Mouse (Mus musculus) thymus, postnatal 14 days (tissue): ENCODE measurements at regions not wholly inside any gene's neighbourhood (a gene's known extent, or its start where the extent isn't known, plus 50 kb on each side); places are given as distances from the start of the nearest gene placed in this dataset.

Experiments used
- DNase-seq: peaks from one replicate; pipeline ENCODE4 v3.0.0; 2021

DNA sequence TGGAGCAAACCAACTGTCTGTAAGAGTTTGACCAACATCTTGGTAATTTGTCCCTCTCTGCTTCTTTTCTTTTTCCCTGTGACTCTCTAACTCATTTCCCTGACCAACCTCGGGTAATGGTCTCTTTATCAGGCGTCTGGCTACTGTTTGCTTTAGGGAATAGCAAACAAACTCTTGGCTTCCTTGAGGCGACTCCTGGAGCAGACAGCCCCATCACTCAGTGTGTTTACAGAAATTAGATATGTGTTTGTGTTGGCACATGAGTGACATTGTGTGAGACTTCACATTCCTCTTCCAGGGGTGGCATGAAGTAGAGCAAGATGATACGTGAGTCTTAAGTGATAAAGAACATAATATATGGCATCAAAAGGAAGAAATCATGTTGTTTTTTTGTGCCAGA is 195.7 kb upstream of the Hhip start:
- DNase-seq: no peak

DNA sequence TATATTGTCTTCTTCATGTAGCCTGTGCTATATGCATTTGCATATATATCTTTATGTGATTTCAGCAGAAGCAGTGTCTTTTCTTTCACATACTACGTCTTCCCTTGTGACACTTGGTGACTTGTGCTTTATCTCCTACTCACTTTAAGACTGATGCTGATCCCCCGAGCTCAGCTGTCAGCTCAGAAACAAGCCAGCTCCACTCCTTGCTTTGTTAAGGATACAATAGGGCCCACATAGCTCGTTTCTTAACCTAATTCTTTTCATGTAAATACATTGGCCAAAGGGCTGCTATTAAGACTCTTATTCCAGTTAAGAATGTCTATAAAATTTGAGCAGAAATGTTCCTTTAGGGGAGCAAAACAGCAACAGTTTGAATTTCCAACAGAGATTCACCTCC is 193.8 kb upstream of the Hhip start:
- DNase-seq: no peak

DNA sequence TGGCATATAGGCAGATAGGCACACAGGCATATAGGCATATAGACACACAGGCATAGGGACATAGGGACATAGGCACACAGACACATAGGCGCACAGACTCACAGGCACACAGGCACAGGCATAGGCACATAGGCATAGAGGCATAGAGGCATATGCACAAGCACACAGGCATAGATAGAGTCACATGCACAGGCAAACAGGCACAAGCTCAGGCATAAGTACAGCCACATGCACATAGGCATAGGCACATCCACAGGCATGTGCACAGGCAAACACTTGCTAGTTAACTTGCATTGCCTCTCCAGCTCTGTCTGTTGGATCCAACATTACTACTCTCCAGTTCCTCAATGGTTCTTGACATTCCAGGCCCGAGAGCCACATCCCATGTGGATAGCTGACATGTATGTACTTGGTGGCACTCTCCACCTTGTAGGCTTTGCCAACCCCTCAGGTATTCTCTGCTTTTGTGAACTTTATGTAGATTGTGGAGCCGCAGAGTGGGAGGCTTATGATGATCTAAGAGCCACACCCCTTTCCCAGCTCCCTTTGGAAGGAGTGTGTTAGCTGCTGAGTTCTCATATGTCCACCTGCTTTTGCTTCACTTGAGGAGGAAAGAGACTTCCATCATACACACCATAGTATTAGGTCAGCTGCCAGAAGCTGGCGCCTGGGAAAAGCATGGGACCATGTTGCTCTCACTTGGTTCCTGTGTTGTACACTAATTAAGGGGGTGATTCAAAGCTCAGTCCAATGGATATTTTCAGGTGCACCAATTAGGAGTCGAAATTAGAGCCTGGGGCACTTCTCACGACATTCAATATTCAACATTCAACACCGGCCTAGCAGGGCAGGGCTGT is 192.7 kb upstream of the Hhip start:
- no peak for DNase-seq

DNA sequence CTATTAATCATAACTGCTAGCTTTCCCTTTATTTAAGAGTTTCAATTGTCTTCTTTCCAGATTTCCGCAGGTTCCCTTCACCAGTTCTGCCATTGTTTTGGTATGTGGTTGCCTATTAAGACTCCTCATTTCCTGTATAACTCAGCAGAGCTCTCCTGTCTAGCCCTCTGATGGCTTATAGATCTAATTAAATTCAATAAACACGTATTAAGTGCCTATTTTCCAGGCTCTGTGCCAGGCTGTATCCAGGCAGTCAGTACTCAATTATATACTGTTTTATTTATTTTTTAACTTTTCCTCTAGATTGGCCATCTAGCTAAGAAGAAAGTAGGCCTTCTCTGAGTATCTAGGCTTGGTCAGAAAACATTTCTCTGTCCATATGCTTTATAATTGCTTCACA is 192.0 kb upstream of the Hhip start:
- no peak for DNase-seq

DNA sequence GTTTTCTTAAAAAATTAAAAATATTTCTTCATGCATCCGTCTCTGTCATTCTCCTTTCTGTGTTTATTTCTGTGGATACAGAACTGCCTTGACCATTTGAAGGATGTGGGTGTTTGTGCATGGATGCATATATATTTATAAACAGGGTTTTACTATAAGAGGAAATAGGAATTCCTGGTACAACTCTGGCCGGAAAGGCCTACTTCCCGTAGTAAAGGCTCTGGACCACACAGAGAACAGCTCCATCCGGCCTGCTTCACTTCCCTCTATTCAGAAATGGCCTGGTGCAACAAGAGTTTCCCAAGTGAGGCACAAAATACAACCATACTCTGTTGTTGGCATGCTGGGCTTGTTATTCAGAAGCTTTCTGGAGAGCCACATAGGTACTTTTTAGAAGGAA is 182.1 kb upstream of the Hhip start:
- no peak for DNase-seq

DNA sequence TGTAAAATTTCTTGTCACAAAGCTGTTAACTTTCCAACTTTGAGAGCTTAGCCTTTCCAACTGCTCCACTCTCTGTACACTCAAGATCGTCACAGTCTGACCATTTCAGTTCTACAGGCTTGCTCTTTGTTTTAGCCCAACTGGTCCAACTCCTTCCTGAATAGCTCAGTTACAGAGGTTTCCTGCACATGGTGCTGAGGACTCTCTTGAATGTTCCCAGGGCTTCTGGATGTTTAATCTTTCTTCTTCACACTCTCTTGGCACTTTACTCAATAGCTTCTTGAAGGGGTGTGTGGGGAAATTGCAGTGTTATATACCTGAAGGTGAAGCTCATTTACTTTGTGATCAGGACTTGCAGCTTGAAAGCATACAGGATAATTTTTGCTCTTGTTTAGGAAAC is 152.6 kb upstream of the Hhip start:
- no peak for DNase-seq

DNA sequence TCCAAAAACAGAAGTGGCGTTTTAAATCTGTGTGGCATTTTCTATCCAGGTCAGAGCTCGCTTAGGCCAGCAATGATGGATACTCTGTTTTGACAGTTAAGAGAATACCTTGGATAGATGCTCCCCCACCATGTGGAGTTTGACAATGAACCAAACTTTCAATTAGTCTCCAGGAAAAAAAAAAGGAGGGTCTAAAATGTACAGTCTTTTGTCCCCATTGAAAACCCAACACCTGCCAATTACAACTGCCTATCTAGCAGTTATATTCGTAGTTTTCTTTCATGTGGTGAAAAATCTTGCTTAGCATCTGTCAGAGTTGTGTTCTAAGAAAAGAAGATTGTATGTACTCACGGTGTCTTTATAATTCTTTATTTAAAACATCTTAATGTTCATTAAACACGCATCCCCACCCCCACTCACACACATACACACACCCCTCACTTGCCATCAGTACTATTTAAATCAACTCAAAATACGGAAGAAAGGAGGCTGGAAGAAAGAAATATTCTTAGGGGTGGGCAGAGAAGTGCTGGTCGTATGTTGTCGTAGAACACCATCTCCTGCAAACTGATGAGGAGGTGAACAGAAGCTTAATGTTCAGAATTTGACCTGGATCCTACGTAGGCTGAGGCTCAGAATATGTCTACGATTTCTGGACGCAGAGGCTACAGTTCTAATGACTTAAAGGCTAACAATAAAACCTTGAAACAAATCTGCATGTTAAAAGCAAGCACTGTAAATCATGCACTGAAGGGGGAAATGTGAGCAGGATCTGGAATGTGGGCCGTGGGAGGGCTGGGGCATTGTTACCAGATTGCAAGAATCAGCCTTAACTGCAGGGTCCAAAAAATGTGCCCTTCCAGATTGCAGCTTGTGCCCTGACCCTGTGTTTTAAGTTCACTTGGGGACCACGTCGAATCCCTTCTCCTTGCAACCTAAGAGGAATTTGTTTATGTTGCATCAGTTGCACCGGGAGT is 147.2 kb upstream of the Hhip start:
- no peak for DNase-seq

DNA sequence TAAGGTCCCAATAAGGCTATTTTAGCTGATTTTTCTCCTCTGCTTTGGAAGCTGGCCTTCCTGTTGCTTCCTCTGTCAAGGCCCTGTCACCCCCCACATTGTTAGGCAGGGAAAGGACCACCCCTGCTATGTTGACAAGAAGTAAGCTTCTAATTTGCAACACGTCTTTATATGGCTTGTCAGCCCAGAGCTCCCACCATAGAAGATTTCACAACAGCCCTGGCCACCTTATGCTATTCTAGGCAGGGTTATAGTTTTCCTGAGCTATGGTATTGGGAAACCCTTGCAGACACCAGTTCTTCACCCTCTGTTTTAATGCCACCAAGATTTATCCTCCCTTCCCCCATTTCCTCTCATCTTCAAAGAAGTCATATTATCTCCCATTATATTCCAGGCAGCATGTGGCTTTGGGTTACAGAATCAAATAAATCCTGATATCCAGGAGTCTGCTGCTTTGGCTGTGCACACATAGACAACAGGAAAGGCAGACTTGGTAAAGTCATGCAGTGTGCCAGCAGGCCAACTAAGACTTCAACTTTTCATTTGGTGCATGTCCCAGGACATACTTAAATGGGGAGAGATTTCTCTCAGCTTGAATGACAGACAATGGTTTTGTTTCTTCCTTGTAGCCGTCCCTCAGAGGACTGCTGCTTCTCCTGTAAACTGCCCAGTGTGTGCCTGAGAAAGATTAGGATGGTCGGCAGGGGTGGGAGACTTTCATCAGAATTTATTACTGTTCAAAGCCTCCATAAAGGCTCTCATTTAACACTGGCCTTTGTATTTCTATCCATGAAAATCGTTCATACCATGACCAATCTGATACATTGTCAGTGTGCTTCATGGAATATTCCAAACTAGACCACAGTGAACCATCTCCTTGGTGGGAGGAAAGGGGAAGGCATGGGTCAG is 146.2 kb upstream of the Hhip start:
- DNase-seq: no peak

DNA sequence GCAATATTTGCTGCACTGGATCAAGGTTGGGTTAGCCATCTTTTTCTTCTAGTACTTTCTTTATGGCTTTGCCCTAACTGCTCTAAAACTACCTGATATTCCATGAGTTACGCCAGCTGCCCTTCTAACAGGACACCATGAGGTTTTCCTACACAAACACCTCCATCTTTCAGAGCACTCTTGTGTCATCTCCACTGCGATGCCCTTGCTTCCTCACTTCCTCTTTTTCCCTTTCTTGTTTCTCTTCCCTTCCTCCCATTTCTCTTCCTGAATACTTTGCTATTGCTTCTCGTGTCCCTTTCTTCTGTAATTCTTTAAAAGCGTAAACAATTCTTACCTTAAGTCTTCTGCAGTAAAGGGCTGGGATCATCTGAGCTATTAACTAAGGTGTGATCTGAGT is 139.9 kb upstream of the Hhip start:
- DNase-seq: no peak

DNA sequence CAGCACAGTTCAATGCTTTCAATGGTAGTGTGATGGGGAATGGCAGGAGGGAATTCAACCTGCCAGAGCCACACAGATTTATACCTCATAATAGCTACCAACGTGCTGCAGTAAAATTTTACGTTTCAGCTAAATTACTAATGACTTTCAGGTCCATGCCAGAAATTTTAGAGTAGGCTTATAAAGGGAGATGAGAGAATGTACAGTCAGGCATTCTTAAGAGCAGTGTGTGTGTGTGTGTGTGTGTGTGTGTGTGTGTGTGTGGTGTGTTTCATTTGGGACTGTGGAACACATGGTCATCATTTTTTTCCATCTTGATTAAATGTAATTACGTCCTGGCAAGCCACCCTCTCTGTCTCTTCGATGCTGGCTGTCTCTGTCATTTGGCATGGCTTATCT is 132.7 kb upstream of the Hhip start:
- DNase-seq: no peak

DNA sequence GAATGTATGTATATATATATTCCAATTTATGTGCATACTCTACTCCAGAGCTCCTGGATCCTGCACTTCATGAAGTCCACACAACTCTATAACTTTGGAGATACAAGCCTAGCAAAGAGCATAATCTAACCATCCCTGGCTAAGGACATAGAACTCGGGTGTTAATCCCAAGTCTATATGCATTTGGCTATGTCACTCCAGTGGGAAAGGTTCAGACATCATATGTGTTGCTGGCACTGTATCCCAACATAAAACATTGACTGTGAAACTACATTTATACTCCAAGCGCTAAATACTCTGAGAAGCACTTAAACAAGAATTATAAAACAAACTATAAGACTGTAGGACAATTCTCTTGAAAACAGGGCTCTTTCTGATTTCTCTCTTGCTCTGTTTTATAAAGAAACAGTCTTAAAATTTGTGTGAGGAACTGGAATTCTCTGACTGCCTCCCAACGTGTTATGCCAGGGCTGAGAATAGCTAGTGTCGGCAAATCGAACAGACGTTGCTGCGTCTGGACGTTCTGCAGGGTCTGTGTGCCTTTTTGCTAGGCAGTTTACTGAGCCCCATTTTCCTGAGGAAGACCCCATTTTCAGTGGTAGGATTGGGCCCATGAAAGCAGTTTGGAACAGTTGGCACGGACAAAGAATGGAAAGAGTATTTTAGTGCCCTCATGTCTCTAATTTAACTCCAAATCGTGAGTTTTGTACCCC is 132.1 kb upstream of the Hhip start:
- DNase-seq: no peak

DNA sequence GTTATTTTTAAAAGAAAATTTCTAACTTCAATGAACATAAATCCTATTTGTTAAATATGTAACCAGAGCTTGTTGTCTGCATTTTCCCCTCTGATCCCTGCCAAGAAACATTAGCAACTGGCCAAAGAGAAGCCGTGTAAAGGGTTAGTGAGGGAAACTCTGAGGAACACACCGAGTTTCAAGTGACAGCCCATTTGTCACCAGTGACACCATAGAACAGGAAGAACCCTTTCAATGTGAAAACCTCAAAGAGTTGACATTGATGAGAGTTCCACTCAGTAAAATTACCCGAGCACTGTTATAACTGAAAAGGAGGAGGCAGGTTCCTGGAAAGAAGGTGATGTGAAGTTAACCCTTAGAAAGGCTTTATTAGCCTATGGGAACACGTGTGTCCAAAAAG is 127.5 kb upstream of the Hhip start:
- no peak for DNase-seq

DNA sequence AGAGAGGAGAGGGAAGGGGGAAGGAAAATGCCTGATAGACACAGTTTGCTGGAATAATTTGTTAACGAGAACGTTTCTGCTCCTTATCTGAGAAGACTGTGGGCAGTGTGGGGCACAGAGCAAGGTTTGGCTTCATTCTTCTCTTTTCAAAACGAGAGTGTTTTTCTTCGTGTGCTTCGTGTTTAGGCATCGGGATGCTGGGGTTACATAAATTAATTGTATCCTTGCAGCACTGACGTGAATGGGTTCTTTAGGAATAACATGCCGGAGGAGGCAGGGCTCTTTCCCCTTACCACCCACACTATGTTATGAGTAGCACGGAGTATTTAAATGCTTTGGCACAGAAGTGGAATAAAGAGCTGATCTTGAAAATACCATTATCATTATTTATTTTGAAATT is 110.9 kb upstream of the Hhip start:
- DNase-seq: no peak

DNA sequence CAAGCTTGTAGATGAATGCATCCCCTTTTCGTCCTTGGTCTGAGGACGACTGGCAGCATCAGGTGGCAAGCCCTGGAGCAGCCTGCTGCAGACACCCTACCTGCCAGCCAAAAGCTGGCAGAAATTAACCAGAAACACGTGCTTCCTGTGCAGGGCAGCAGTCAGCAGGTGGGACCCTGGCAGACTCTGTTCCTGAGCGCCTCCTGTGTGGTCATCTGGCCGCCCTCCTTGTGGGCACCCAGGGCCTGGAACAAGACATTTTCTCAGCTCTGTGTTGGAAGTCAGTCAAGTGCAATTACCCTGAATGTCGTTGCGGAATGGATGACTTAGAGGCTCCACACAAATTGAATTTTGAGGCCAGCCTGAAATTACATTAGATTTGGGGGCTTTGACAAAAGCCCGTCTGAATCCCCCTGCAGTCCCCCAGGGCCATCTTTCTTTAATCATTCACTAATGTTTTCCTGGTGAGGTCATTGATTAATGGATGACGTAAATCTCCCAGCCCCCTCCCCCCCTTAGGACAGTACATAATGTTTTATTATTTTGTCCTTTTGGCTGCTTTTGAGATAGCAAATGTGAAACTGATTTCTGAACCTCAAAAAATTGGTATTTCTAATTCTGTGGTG is 91.8 kb upstream of the Hhip start:
- DNase-seq: no peak

DNA sequence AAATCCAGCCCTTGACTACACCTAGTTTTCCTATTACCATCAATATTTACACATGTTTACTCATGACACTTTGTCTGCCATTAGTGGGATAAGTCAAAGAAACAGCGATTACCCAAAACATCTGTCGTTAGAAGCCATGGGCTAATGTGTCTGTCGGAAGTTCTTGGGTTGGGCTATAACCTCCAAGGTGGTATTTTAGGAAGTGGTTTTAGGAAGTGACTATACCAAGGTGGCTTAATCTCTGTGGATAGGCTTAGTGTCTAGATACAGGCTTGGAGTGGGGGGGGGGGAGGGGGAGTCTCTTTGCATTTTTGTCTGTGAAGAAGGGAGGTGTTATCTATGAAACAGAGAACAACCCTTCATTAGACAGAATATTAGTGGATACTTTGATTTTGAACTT is 90.1 kb upstream of the Hhip start:
- DNase-seq: no peak

DNA sequence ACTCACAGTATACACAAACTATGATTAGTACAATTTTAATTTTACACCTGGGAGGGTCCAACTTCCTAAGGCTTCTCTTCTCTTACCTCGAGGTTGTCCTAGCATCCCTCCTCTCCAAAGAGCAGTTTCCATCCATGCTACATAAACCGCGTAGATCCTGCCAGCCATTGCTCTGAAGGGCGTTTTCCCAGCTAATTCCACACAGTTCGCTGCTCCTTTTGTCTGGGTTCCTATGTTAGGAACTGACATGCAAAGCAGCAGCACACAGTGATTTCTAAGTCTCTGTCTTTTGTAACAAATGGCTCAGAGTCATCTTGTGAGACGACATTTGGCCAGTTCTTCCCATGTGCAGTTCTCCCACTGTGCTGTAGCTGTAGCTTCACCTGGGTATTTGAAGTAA is 80.7 kb upstream of the Hhip start:
- DNase-seq: no peak

DNA sequence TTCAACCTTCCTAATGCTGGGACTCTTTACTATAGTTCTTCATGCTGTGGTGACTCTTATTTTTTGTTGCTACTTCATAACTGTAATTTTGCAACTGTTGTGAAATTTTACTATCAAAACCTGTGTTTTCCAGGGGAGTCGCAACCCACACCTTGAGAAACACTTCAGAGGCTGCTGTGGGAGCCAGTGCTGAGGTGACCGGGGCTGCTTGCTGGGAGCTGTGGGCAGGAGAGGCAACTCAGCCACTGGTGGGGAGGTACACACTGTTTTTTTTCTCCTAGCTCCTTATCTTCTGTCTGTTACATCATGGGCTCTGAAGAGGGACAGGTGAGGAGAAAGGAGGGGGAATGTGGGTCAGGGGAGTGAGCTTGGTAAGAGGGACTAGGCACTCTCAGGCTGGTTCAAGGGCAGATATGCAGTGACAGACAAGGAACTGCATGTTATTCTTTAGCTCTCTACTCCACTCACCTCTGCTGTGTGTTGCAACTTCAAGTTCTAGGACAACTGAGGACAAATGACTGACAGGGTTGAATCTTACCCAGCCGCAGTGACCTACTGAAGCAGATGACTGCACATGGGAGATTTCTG is 62.7 kb upstream of the Hhip start:
- DNase-seq: no peak

DNA sequence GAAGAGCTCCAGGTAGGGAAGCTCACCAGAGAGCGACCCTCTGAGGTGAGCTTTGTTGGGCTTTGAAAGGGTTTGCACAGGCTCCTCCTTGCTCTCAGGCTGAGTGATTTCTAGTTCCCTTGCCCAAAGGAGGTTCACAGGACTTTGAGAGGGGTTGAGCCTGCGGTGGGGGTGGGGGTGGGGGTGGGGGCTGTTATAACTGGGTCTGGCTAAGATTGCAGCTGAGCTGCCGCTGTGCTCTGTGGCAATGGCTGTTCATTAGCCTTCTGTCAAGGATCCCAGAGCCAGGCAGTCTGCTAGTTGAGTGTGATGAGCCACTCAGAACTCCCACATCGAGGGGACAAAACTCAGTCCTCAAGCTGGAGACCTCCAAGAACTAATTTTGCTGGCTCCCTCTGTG is 59.5 kb upstream of the Hhip start:
- DNase-seq: no peak
